Mouse (Mus musculus) bone marrow, adult 2 months (tissue): Measurements from ENCODE around the gene Rsph6a.

Experiments
- CTCF ChIP-seq: fragments of 200-500 bp; IDR thresholded peaks from 2 replicates; pipeline ENCODE4 v1.5.1; 2011; ENCODE audit warnings: low read length, control low read depth; ENCODE audit not compliant: control insufficient read depth, insufficient read depth
- POLR2A ChIP-seq: fragments of 200-500 bp; IDR thresholded peaks from 2 replicates; pipeline ENCODE4 v1.6.1; 2011; ENCODE audit warnings: low read depth, mild to moderate bottlenecking, control low read depth, low read length, borderline replicate concordance; ENCODE audit not compliant: control insufficient read depth

- TF ChIP-seq POLR2A (no peak), CTCF (no peak)
These were observed 9.9 kb upstream of the Rsph6a start for GRCm38 (mm10) chr7:19044616-19045015.
